Mouse (Mus musculus) left cerebral cortex, adult 8-10 months (tissue): Measurements from ENCODE around the gene Arf3. TPM values are rescaled to one million over a fixed set of nuclear protein-coding genes. Genes with fewer than 3 reads are reported as not detected.
"Not testable (repeated sequence)": the region's sequence is repeated elsewhere in the genome, so short reads cannot be mapped to it uniquely, and the experiment has no call there.

ENCODE experiments used
- DNase-seq, 2 experiments: peaks; one replicate each; pipeline ENCODE4 v3.0.0; 2022; ENCODE audit warnings: low spot score in 2 of 2
- total RNA-seq, 4 experiments: library from RNA; stranded (reverse); gene quantifications; 2 replicates each; pipeline ENCODE4 v1.2.4; 2022

Arf3 gene
- 100 to 1,000 TPM; 721 to 844 (median 792) TPM for total RNA-seq

- peak; percentile 93 to 95 for DNase-seq
These were observed at the start of gene Arf3 for GRCm38 (mm10) chr15:98762670-98763529. Gene Arf3, minus strand, starts transcription at chr15:98763214.

- not testable (repeated sequence) for DNase-seq
These were observed 47.2 kb upstream of the Arf3 start for GRCm38 (mm10) chr15:98810212-98810611.

- no peak for DNase-seq
These were observed 46.4 kb upstream of the Arf3 start, which contains the start of gene Ddn for GRCm38 (mm10) chr15:98809390-98809789. Gene Ddn, minus strand, starts transcription at chr15:98809490.

- peak in 1 of 2 experiments; percentile 95 for DNase-seq
These were observed 45.7 kb upstream of the Arf3 start for GRCm38 (mm10) chr15:98808651-98809134.

GRCm38 (mm10) chr15:98807895-98808650 is 45.1 kb upstream of the Arf3 start:
- peak in 1 of 2 experiments; percentile 87 for DNase-seq

- DNase-seq, result no peak
These were observed 44.1 kb upstream of the Arf3 start for GRCm38 (mm10) chr15:98806809-98807770.

GRCm38 (mm10) chr15:98806071-98806808 is 43.2 kb upstream of the Arf3 start:
- DNase-seq, result no peak

- peak in 1 of 2 experiments; percentile 71 for DNase-seq
These were observed 42.5 kb upstream of the Arf3 start for GRCm38 (mm10) chr15:98805324-98806040.

GRCm38 (mm10) chr15:98804054-98804453 is 41.0 kb upstream of the Arf3 start:
- DNase-seq, result peak; percentile 76 to 91

- no peak for DNase-seq
These were observed 39.9 kb upstream of the Arf3 start for GRCm38 (mm10) chr15:98802926-98803325.

GRCm38 (mm10) chr15:98799396-98799795 is 36.4 kb upstream of the Arf3 start:
- DNase-seq, result peak in 1 of 2 experiments; percentile 73

- no peak for DNase-seq
These were observed 35.9 kb upstream of the Arf3 start for GRCm38 (mm10) chr15:98798903-98799302.

GRCm38 (mm10) chr15:98797835-98798492 is 35.0 kb upstream of the Arf3 start:
- DNase-seq, result no peak

GRCm38 (mm10) chr15:98796803-98797595 is 34.0 kb upstream of the Arf3 start:
- peak in 1 of 2 experiments; percentile 62 for DNase-seq

GRCm38 (mm10) chr15:98793141-98793698 is 30.2 kb upstream of the Arf3 start:
- no peak for DNase-seq

- no peak for DNase-seq
These were observed 29.4 kb upstream of the Arf3 start for GRCm38 (mm10) chr15:98792233-98793020.

- no peak for DNase-seq
These were observed 28.8 kb upstream of the Arf3 start for GRCm38 (mm10) chr15:98791771-98792170.
